Mouse (Mus musculus) left cerebral cortex, postnatal 4 days (tissue): ENCODE results near the gene Tigar. TPM values are rescaled to one million over a fixed set of nuclear protein-coding genes. Genes with fewer than 3 reads are reported as not detected.
A peak's percentile ranks its signal among the peaks of the same experiment; 100 is the strongest.

Experiments
- DNase-seq: peaks from one replicate; pipeline ENCODE4 v3.0.0-alpha.2; 2022
- intact Hi-C: fragments of 180-260 bp; cut with DNase I; formaldehyde crosslinking; loops from one replicate; pipeline ENCODE4 v1.15.1; 2025
- total RNA-seq, 2 experiments: library from RNA; stranded (reverse); gene quantifications; 2 replicates each; pipeline ENCODE4 v1.2.3; 2021

Gene Tigar
- 10 to 100 TPM; 16.4 to 18.6 TPM for total RNA-seq

GRCm38 (mm10) chr6:127109402-127109930, at the start of gene Tigar:
TSS of gene Tigar (minus strand) at chr6:127109557.
- peak; percentile 96 for DNase-seq
- intact Hi-C loops: no loop called here

- intact Hi-C loops: no loop called here
- no peak for DNase-seq
These were observed 48.0 kb upstream of the Tigar start for GRCm38 (mm10) chr6:127157321-127157720.

- no peak for DNase-seq
- intact Hi-C loops: no loop called here
These were observed 46.1 kb upstream of the Tigar start for GRCm38 (mm10) chr6:127155468-127155867.

- intact Hi-C loops: no loop called here
- DNase-seq: no peak
These were observed 45.4 kb upstream of the Tigar start for GRCm38 (mm10) chr6:127154708-127155268.

- DNase-seq: no peak
- intact Hi-C loops: no loop called here
These were observed 44.8 kb upstream of the Tigar start for GRCm38 (mm10) chr6:127153972-127154707.

GRCm38 (mm10) chr6:127153296-127153800, 44.0 kb upstream of the Tigar start:
- intact Hi-C loops: no loop called here
- DNase-seq: no peak

- intact Hi-C loops: no loop called here
- peak; percentile 69 for DNase-seq
These were observed 43.0 kb upstream of the Tigar start, which contains the start of gene Ccnd2 for GRCm38 (mm10) chr6:127152106-127152951. TSS of gene Ccnd2 (minus strand) at chr6:127152193.

- peak; percentile 65 for DNase-seq
- intact Hi-C loops: no loop called here
These were observed 42.3 kb upstream of the Tigar start for GRCm38 (mm10) chr6:127151565-127152105.

- peak; percentile 84 for DNase-seq
- intact Hi-C loops: no loop called here
These were observed 41.6 kb upstream of the Tigar start for GRCm38 (mm10) chr6:127150663-127151564.

- no peak for DNase-seq
- intact Hi-C loops: no loop called here
These were observed 40.7 kb upstream of the Tigar start for GRCm38 (mm10) chr6:127149944-127150662.

GRCm38 (mm10) chr6:127149303-127149943, 40.1 kb upstream of the Tigar start:
- intact Hi-C loops: no loop called here
- no peak for DNase-seq

GRCm38 (mm10) chr6:127148526-127149302, 39.4 kb upstream of the Tigar start:
- intact Hi-C loops: no loop called here
- no peak for DNase-seq

GRCm38 (mm10) chr6:127147665-127148064, 38.3 kb upstream of the Tigar start:
- peak; percentile 92 for DNase-seq
- intact Hi-C loops: loop anchor here (2.0 kb wide), 3 partner anchors 173 to 299 kb away; partner anchors contain the start of gene Parp11

GRCm38 (mm10) chr6:127146322-127146947, 37.1 kb upstream of the Tigar start:
- intact Hi-C loops: loop anchor here (2.0 kb wide), 3 partner anchors 174 to 300 kb away; partner anchors contain the start of gene Parp11
- no peak for DNase-seq

GRCm38 (mm10) chr6:127145464-127146190, 36.3 kb upstream of the Tigar start:
- intact Hi-C loops: loop anchor here (2.0 kb wide), 3 partner anchors 175 to 301 kb away; partner anchors contain the start of gene Parp11
- no peak for DNase-seq

- intact Hi-C loops: no loop called here
These were observed 34.4 kb upstream of the Tigar start for GRCm38 (mm10) chr6:127143576-127144288.

More at GRCm38 (mm10) chr6:127143576-127144288, 34.4 kb upstream of the Tigar start:
- DNase-seq: no peak
